ENCODE assay signal across 17 mouse cellular contexts in the genomic region with DNA sequence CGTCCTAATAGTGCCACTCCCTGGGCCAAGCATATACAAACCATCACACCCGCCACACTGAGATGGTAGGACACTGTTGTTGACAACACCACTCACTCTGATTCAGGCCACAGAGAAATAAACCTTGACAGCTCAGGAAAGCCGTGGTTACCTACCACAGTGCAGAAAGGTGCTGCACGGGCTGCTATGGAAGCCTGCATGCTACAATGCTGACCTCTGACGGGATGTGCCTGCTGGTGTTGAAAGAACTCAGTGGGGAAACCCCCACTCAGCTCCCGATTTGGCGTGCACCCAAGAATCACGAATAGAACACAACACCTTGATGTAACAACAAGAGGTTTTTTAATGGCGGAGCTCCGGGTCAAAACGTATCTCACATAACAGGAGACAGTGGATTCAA. TPM values are rescaled to one million over a fixed set of nuclear protein-coding genes. Genes with fewer than 3 reads are reported as not detected.
"Had no signal": no experiment of that assay in that cellular context is flagged by ENCODE, and none has a peak within 500 bp of the region (broad histone marks: within the 10 kb centered on the region; RNA-seq: fewer than 3 reads in every experiment).

No protein-coding gene starts in this region.

RNA-seq across cellular contexts. Expression of a gene that starts 56.1 kb away (rescaled TPM):
- polyA plus RNA-seq: gonadal fat pad, adult 2 months; heart, adult 2 months; heart, embryonic 13.5 days; heart, embryonic 15.5 days; heart, postnatal 0 days; intestine, embryonic 14.5 days; intestine, embryonic 16.5 days; kidney, adult 2 months; kidney, embryonic 15.5 days; kidney, postnatal 0 days; large intestine, adult 2 months; limb, embryonic 11.5 days; limb, embryonic 13.5 days; limb, embryonic 15.5 days; liver, adult 2 months; liver, embryonic 12.5 days; liver, embryonic 14.5 days had no signal
